In the genomic region with DNA sequence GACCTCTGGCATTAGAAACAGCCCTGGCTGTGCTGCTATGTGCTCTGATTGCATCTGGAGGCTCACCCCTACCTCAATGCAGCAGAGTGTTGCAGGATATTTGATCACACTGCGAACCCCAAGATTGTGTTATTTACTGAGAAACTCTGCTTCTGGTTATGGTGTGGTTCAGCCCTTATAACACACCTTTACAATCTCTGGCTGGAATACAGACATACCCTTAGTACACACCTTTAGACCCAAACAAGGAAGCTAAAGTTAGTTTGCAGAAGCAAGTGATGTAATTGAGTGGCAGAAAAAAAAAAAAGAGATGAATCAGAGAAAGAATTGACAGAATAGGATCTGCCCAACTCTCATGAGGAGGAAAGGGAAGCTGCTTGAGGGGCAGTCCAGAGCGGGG, we compare ENCODE assay signal across 22 mouse cellular contexts. TPM values are rescaled to one million over a fixed set of nuclear protein-coding genes. Genes with fewer than 3 reads are reported as not detected.
DNase-seq lines count a peak whose midpoint lies in the region; ATAC-seq and TF ChIP-seq lines count a peak whose summit lies in the region.
"Had no signal": no experiment of that assay in that cellular context is flagged by ENCODE, and none has a peak within 500 bp of the region (broad histone marks: within the 10 kb centered on the region; RNA-seq: fewer than 3 reads in every experiment).

No protein-coding gene starts in this region.

- no peaks in the 10 kb centered on the region for H3K9me3 ChIP-seq in intestine, postnatal 0 days (ENCODE audit: control insufficient read depth)
- H3K9me3 ChIP-seq in intestine, embryonic 15.5 days, result no peaks in the 10 kb centered on the region
- no peaks in the 10 kb centered on the region for H3K9me3 ChIP-seq in stomach, postnatal 0 days (ENCODE audit: control insufficient read depth, low read length)
- H3K9me3 ChIP-seq: G1E had no signal

- no peaks in the 10 kb centered on the region for H3K36me3 ChIP-seq in intestine, postnatal 0 days (ENCODE audit: control insufficient read depth, insufficient read depth)
- no peaks in the 10 kb centered on the region for H3K36me3 ChIP-seq in intestine, embryonic 15.5 days
- no peaks in the 10 kb centered on the region for H3K36me3 ChIP-seq in stomach, postnatal 0 days (ENCODE audit: control insufficient read depth, insufficient read depth, low read length)
- H3K36me3 ChIP-seq: G1E had no signal

- H3K4me2 ChIP-seq in intestine, postnatal 0 days (replicated peaks; ENCODE audit: low read depth), result no peak overlapping the region
- H3K4me2 ChIP-seq in intestine, embryonic 15.5 days (replicated peaks), result no peak overlapping the region
- H3K4me2 ChIP-seq in stomach, postnatal 0 days (replicated peaks; ENCODE audit: low read depth), result no peak overlapping the region

- H3K4me1 ChIP-seq in intestine, postnatal 0 days (replicated peaks; ENCODE audit: control insufficient read depth, insufficient read depth, low read length), result no peaks in the 10 kb centered on the region
- no peaks in the 10 kb centered on the region for H3K4me1 ChIP-seq in intestine, embryonic 15.5 days (replicated peaks)
- no peaks in the 10 kb centered on the region for H3K4me1 ChIP-seq in stomach, postnatal 0 days (replicated peaks; ENCODE audit: control insufficient read depth, insufficient read depth)

- no peak overlapping the region for H3K27ac ChIP-seq in intestine, postnatal 0 days (ENCODE audit: low read depth, low read length)
- no peak overlapping the region for H3K27ac ChIP-seq in intestine, embryonic 15.5 days
- H3K27ac ChIP-seq in stomach, postnatal 0 days (replicated peaks), result 0 out of 2 replicates have a peak overlapping the region, but pooled peaks have one; percentile 24

- no peak for TF ChIP-seq EP300 in stomach, postnatal 0 days (optimal IDR thresholded peaks at IDR 0.05)

- WGBS in intestine, postnatal 0 days, result 82% methylated on average over 2 of the region's 2 CpGs
- WGBS in intestine, embryonic 15.5 days, result 84% methylated on average over 2 of the region's 2 CpGs
- 34% methylated on average over 2 of the region's 2 CpGs for WGBS in large intestine, adult 2 months
- WGBS in stomach, postnatal 0 days, result 80% methylated on average over 2 of the region's 2 CpGs

- peak; percentile 58 for DNase-seq in large intestine, adult 2 months (ENCODE audit: low read depth, low spot score)
- no peak for DNase-seq in stomach, postnatal 0 days (ENCODE audit: low spot score)
- DNase-seq in cerebellum, adult 9-10 months, result no peak
- no peak for DNase-seq in left cerebral cortex, postnatal 25 days (ENCODE audit: low spot score in 2 of 2)
- DNase-seq: adrenal gland, adult 2 months; adrenal gland, adult 8-10 months; adrenal gland, postnatal 10 days; adrenal gland, postnatal 14 days; adrenal gland, postnatal 25 days; adrenal gland, postnatal 36 days; B cell, adult 2 months; cerebellum, adult 11 months; cerebellum, adult 11-12 months; cerebellum, adult 18-20 months had no signal

- H3K27me3 ChIP-seq in intestine, postnatal 0 days (replicated peaks; ENCODE audit: control insufficient read depth, insufficient read depth, low read length), result no peaks in the 10 kb centered on the region
- H3K27me3 ChIP-seq in intestine, embryonic 15.5 days (replicated peaks), result no peaks in the 10 kb centered on the region
- H3K27me3 ChIP-seq in stomach, postnatal 0 days (ENCODE audit: control insufficient read depth, insufficient read depth, low read length), result no peaks in the 10 kb centered on the region

- intact Hi-C loops in left cerebral cortex, postnatal 25 days (cut with DNase I), result no loop called here

- H3K9ac ChIP-seq in intestine, postnatal 0 days (ENCODE audit: low read depth, low read length), result no peak overlapping the region
- no peak overlapping the region for H3K9ac ChIP-seq in intestine, embryonic 15.5 days
- H3K9ac ChIP-seq in stomach, postnatal 0 days (ENCODE audit: low read length), result no peak overlapping the region

- ATAC-seq in intestine, postnatal 0 days, result peak; percentile 61
- ATAC-seq in intestine, embryonic 15.5 days, result no peak
- ATAC-seq in stomach, postnatal 0 days (ENCODE audit: low FRiP score, low TSS enrichment), result peak; percentile 85
- ATAC-seq: activated CD4-positive, CD25-positive, alpha-beta regulatory T cell, adult 4 months; CD4-positive, CD25-positive, alpha-beta regulatory T cell, adult 4 months; Patski had no signal

- no peak for TF ChIP-seq CTCF in intestine, postnatal 0 days (IDR thresholded peaks at IDR 0.05; ENCODE audit: low read depth)
- TF ChIP-seq CTCF in stomach, postnatal 0 days (IDR thresholded peaks at IDR 0.05; ENCODE audit: low read depth), result no peak

- H3K4me3 ChIP-seq in intestine, postnatal 0 days (ENCODE audit: low read depth, low read length), result no peak overlapping the region
- H3K4me3 ChIP-seq in intestine, embryonic 15.5 days (replicated peaks), result no peak overlapping the region
- H3K4me3 ChIP-seq in stomach, postnatal 0 days (ENCODE audit: low read depth, low read length), result no peak overlapping the region

RNA-seq across cellular contexts. Expression of a gene that starts 6.1 kb away (rescaled TPM):
- 12.0 and 14.3 TPM in 2 replicates for polyA plus RNA-seq in intestine, postnatal 0 days (2015; fragmentation: Nextera tagmentation; extraction: Ambion mirVana)
- 23.3 and 23.9 TPM in 2 replicates for polyA plus RNA-seq in intestine, embryonic 15.5 days (2015; fragmentation: Nextera tagmentation; extraction: Ambion mirVana)
- polyA plus RNA-seq in large intestine, adult 2 months (2012; rRNA removed), result 21.6 and 22.4 TPM in 2 replicates
- 13.3 and 14.9 TPM in 2 replicates for polyA plus RNA-seq in stomach, postnatal 0 days (2015; fragmentation: Nextera tagmentation; extraction: Ambion mirVana)
- 100 to 1,000 TPM; 173 TPM for total RNA-seq in left cerebral cortex, postnatal 25 days (2021)

RNA-seq across cellular contexts. Expression of a gene that starts 33.2 kb away (rescaled TPM):
- 2.2 and 2.3 TPM in 2 replicates for polyA plus RNA-seq in intestine, postnatal 0 days (2015; fragmentation: Nextera tagmentation; extraction: Ambion mirVana)
- polyA plus RNA-seq in intestine, embryonic 15.5 days (2015; fragmentation: Nextera tagmentation; extraction: Ambion mirVana), result 3.8 and 4.2 TPM in 2 replicates
- 1.0 TPM in 2 replicates for polyA plus RNA-seq in large intestine, adult 2 months (2012; rRNA removed)
- 4.5 and 4.8 TPM in 2 replicates for polyA plus RNA-seq in stomach, postnatal 0 days (2015; fragmentation: Nextera tagmentation; extraction: Ambion mirVana)
- 10 to 100 TPM; 25.0 to 29.1 TPM for total RNA-seq in left cerebral cortex, postnatal 25 days (2021)
- total RNA-seq: CH12.LX, G1E, MEL had no signal
- polyA plus RNA-seq: activated CD4-positive, CD25-positive, alpha-beta regulatory T cell, adult 4 months; CD4-positive, CD25-positive, alpha-beta regulatory T cell, adult 4 months; G1E; Patski had no signal

RNA-seq across cellular contexts. Expression of a gene that starts 45.2 kb away (rescaled TPM):
- polyA plus RNA-seq in intestine, postnatal 0 days (2015; fragmentation: Nextera tagmentation; extraction: Ambion mirVana), result 271 and 302 TPM in 2 replicates
- 1,208 and 1,228 TPM in 2 replicates for polyA plus RNA-seq in intestine, embryonic 15.5 days (2015; fragmentation: Nextera tagmentation; extraction: Ambion mirVana)
- polyA plus RNA-seq in large intestine, adult 2 months (2012; rRNA removed), result 391 and 778 TPM in 2 replicates
- polyA plus RNA-seq in stomach, postnatal 0 days (2015; fragmentation: Nextera tagmentation; extraction: Ambion mirVana), result 472 and 500 TPM in 2 replicates
- total RNA-seq in left cerebral cortex, postnatal 25 days (2021), result 1,000 to 10,000 TPM; 1,173 to 1,205 TPM
